Mouse (Mus musculus): Measurements from ENCODE around the gene Ndrg4.

Ndrg4 gene

DNA sequence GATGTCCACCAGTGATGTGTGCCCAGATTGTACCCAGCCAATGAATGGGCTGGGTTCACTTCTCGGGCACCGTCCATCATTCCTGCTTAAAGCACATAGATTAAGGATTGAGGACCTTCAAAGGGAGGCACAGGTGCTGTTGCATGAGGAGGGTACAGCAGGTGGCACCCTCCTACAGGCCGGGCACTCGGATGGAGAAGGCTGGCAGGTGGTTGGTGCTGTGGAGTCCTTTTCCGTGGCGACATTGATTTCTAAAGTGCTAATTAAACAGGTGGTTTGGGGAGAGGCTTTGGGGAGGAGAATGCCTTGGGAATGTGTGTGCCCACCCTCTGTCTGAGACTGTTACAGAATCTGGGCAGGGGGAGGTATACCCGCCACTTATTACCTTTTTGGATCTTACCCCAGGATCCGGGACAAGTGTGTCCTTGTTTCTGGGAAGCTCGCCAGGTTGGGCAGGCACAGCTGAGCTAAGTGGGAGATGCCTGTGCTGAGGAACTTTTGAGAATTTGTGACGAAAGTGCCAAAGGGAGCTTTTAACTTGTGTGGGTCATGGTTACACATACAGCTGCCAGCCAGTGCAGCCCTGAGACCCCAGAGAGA lies 11.4 kb downstream of the Ndrg4 start:
- no peak for DNase-seq

GRCm38 (mm10) chr8:95690929-95691541 lies 14.3 kb downstream of the Ndrg4 start:
- no peak for DNase-seq

DNA sequence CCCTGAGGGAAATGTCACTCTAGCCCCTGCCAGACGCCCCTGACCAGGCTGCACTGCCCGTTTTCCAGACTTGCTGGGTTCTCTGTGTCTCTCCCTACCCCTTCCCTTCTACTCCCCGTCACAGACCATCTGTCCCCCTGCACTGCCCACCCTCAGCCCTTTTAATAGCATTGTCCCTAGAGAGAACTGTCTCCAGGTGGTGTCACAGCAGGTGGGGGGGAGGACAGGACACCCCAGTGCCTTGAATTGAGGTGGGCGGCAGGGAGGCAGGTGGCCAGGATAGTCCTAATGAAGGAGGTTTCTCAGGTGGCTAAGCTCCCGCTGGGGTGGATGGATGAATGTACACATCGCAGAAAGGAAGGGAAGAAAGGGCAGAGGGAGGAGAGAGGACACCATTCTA lies 17.9 kb downstream of the Ndrg4 start:
- DNase-seq, result no peak

- no peak for DNase-seq
Observed at GRCm38 (mm10) chr8:95696661-95697060, 19.9 kb downstream of the Ndrg4 start.

DNA sequence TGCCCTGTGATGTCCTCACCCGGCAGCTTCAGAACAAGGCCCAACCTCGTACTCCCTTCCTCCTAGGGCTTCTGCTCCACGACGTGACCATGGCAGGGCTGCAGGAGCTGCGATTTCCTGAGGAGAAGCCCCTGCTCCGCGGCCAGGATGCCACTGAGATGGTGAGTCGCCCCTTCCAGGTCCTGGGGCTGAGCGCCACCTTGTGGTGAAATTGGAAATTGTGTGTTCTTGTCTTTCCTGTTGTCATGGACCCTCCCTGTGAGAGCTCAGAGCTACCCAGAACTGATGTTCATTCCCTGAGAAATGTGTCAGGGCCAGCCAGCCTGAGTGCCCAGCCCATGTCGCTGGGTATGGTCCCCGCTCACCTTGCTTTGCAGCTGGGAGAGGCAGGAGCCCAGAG lies 20.3 kb downstream of the Ndrg4 start:
- peak; percentile 71 for DNase-seq

- DNase-seq, result no peak
Observed at GRCm38 (mm10) chr8:95698179-95698578, 21.4 kb downstream of the Ndrg4 start.

GRCm38 (mm10) chr8:95700282-95700681 lies 23.5 kb downstream of the Ndrg4 start:
- no peak for DNase-seq

- DNase-seq, result no peak
Observed at GRCm38 (mm10) chr8:95701809-95702208, 25.0 kb downstream of the Ndrg4 start.

DNA sequence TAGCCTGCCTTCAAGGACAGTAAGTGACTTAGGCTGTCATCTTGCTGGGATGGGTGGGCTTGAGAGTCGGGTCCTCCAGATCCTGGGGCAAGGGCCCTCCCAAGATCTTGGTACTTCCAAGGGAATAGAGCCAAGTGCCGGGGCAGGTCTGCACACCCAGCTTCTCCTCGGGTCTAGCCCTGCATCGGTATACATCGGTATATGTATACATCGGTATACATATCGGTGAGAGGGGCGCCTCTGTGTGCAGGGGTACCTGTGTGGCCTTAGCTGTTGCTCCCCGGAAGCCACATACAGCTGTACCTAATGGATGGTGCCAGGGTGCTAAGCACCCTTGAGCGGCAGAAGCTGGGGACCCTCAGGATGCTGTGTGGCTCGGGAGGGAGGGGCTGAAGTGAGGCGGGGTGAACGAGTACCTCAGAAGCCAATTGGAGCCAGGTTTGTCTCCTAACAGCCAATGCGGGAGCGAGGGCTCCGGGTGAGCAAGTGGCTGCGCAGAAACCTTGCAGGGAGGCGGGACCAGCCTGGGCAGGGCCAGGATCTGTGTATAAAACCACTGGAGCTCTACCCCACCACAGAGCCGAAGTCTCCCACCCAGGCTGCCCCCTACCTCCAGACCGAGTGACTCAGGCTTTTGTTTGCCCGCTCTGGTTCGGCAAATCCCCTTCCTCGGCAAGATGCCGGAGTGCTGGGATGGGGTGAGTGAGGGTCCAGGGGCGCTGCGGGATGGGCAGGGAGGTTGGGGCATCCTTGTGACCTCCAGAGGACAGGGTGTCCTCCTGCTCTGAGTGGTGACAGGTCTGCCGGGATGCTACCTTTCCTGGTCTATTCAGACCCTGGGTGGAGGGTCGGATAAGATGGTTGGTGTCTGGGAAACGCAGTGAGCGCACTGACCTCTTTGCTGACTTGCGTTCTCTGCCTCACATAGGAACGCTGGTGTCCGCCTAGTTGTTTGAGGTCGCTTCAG lies 26.0 kb downstream of the Ndrg4 start:
- peak; percentile 48 for DNase-seq

GRCm38 (mm10) chr8:95703461-95704260 lies 26.9 kb downstream of the Ndrg4 start:
- DNase-seq, result no peak

GRCm38 (mm10) chr8:95704538-95704937 lies 27.8 kb downstream of the Ndrg4 start:
- no peak for DNase-seq

- DNase-seq, result peak; percentile 75
Observed at GRCm38 (mm10) chr8:95709579-95709978, 32.8 kb downstream of the Ndrg4 start.

DNA sequence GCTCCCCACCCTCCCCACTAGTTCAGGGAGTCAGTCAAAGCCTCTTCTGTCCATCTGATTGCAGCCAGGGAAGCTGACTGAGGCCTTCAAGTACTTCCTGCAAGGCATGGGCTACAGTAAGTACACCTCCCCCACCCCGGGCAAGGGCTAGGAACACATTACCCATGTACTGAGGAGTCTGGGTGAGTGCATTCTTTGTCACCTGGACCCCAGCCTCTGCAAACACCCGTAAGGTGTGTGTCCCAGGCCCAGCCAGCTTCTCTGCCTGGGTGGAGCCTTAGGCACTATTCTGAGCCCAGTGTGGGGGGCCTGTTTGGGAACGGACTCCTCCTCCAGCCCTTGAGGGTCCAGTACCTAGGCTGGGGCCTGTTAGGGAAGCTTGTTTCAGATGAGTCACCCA lies 34.2 kb downstream of the Ndrg4 start:
- DNase-seq, result no peak

DNA sequence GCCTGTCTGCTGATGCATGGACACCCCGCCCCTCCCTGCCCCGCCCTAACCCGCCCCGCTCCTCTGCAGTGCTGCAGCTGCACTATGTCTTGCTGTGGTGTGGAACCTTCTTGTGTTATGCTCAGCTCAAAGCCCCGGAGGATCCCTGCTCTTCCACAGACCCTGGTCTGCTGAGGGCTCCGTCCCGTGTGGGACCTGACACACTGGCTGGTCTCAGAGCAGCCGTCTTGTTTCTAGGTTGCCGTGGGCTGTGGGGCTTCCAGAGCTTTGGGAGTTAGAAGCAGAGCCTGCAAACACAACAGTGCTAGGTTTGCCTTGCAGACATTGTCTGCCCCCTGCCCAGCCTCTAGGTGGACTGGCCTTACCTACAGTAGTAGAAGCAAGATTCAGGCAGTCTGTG lies 35.6 kb downstream of the Ndrg4 start:
- no peak for DNase-seq

GRCm38 (mm10) chr8:95713100-95714010 lies 36.6 kb downstream of the Ndrg4 start:
- peak; percentile 84 for DNase-seq

- no peak for DNase-seq
Observed at GRCm38 (mm10) chr8:95714367-95714766, 37.6 kb downstream of the Ndrg4 start.

DNA sequence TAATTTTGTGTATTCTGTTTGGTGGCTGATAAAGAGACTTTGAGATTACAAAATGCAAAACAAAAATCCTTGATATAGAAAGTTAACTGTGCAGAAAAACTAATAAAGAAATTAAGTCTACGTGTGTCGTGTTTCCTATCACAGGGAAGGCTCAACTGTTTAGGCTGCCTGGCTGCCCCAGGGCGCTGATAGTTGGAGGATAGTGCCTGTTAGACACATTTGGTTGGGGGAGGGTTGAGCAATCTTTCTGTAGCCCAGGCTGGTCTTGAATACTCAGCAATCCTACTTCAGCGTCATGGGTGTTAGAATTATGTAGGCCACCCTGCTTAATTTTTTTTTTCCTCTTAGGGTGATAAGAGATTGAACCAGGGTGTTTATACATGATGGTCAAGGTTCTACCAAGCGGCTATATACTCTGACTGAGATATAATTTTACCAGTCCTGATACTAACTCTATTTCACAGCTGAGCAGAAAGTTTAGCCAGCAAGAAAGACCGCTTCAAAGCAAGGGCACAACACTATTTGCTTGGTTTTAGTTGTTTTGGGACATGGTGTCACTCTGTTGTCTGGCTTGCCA lies 38.1 kb downstream of the Ndrg4 start:
- DNase-seq, result no peak

- DNase-seq, result peak; percentile 88
Observed at GRCm38 (mm10) chr8:95715676-95716531, 39.1 kb downstream of the Ndrg4 start, which contains the start of gene Setd6. Gene Setd6, plus strand, starts transcription at chr8:95715881.

GRCm38 (mm10) chr8:95716546-95717335 lies 40.0 kb downstream of the Ndrg4 start:
- no peak for DNase-seq

- no peak for DNase-seq
Observed at GRCm38 (mm10) chr8:95727625-95728024, 50.8 kb downstream of the Ndrg4 start.
